Mouse (Mus musculus) E14TG2a.4 (cell line): ENCODE data around the gene Scrg1.
"Not testable (repeated sequence)": the region's sequence is repeated elsewhere in the genome, so short reads cannot be mapped to it uniquely, and the experiment has no call there.

ENCODE experiments used
- H3K27me3 ChIP-seq: 2 replicates; pipeline ENCODE4 v1.6.1; 2014; ENCODE audit warnings: low read length, control low read depth; ENCODE audit not compliant: insufficient read depth
- H3K36me3 ChIP-seq: 2 replicates; pipeline ENCODE4 v1.6.1; 2014; ENCODE audit warnings: low read length, control low read depth; ENCODE audit not compliant: insufficient read depth
- H3K4me1 ChIP-seq: replicated peaks from 2 replicates; pipeline ENCODE4 v1.6.1; 2014; ENCODE audit warnings: low read depth, low read length, control low read depth
- H3K4me3 ChIP-seq: replicated peaks from 2 replicates; pipeline ENCODE4 v1.5.1; 2014; ENCODE audit warnings: mild to moderate bottlenecking, low read length
- H3K9me3 ChIP-seq: 2 replicates; pipeline ENCODE4 v1.6.1; 2014; ENCODE audit warnings: low read length, control low read depth
- CTCF ChIP-seq: conservative IDR thresholded peaks from 2 replicates; pipeline ENCODE4 v1.5.1; 2014; ENCODE audit warnings: low read length
- NANOG ChIP-seq: IDR thresholded peaks from 2 replicates; pipeline ENCODE4 v1.6.1; 2014; ENCODE audit warnings: borderline replicate concordance, low read length, mixed read lengths
- POU5F1 ChIP-seq: IDR thresholded peaks from 2 replicates; pipeline ENCODE4 v1.6.1; 2014; ENCODE audit warnings: low read length, borderline replicate concordance

Scrg1 gene

GRCm38 (mm10) chr8:57441131-57441530 lies 14.6 kb upstream of the Scrg1 start:
- Histone ChIP-seq H3K27me3 (peaks cover 8% of the 10 kb centered on the region; the same call in 1 of the 2 replicates), H3K4me1 (peaks cover 1% of the 10 kb centered on the region; the same call in 1 of the 2 replicates), H3K4me3 (no peak overlapping the region), H3K36me3 (no peaks in the 10 kb centered on the region), H3K9me3 (no peaks in the 10 kb centered on the region)
- TF ChIP-seq CTCF (no peak), NANOG (no peak), POU5F1 (no peak)

GRCm38 (mm10) chr8:57441556-57441955 lies 14.2 kb upstream of the Scrg1 start:
- no peaks in the 10 kb centered on the region for H3K36me3 ChIP-seq
- no peak overlapping the region for H3K4me3 ChIP-seq
- TF ChIP-seq CTCF (no peak), NANOG (no peak), POU5F1 (no peak)
- no peaks in the 10 kb centered on the region for H3K4me1 ChIP-seq
- H3K9me3 ChIP-seq, result no peaks in the 10 kb centered on the region
- H3K27me3 ChIP-seq, result peaks cover 8% of the 10 kb centered on the region; the same call in 1 of the 2 replicates

DNA sequence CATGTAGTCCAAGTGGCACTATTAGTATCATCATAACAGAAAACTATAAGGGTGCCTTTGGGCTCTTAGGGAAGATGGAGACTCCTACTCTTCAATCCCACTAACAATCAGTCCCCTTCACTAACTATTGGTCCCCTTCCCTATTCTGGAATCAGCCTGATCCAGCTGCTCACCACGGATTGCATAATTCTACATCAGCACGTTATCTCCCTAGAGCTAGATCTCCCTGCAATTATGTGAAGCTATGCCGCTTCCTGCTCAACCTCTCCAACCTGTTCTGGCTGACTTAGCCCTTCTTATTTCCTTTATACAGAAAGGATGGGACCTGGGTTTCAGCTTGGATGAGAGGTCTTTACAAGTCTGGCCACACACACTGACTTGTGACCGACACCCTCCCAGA lies 12.4 kb upstream of the Scrg1 start:
- no peak overlapping the region for H3K4me3 ChIP-seq
- no peaks in the 10 kb centered on the region for H3K36me3 ChIP-seq
- peaks cover 8% of the 10 kb centered on the region; the same call in 1 of the 2 replicates for H3K27me3 ChIP-seq
- no peak for TF ChIP-seq POU5F1
- no peak for TF ChIP-seq CTCF
- no peaks in the 10 kb centered on the region for H3K4me1 ChIP-seq
- no peaks in the 10 kb centered on the region; the same call in 1 of the 2 replicates for H3K9me3 ChIP-seq

- not testable (repeated sequence) for H3K27me3 ChIP-seq, H3K4me1 ChIP-seq, H3K36me3 ChIP-seq, H3K9me3 ChIP-seq, H3K4me3 ChIP-seq
Observed at GRCm38 (mm10) chr8:57445901-57446300, 9.8 kb upstream of the Scrg1 start.

DNA sequence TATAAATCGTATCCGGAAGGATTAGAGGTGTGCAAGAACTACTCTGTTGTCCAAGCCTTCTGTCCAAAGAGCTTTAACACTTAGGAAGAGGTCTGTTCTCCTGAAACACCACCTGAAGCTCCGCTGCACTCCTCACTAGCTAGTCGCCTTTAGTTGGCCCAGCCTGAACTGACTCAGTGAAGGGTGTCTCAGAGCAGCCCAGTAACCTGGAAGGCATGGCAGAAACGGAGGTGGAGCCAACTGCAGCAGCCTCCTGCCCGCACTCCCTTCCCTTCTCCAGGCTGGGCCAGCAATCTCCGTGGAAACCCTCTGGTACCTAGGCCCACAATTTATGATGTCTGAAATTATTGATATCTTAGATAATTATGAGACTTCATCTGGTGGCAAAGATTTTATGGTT lies 5.0 kb upstream of the Scrg1 start:
- Histone ChIP-seq H3K36me3 (no peaks in the 10 kb centered on the region), H3K4me3 (no peak overlapping the region), H3K4me1 (no peaks in the 10 kb centered on the region), H3K9me3 (no peaks in the 10 kb centered on the region; the same call in 1 of the 2 replicates), H3K27me3 (no peaks in the 10 kb centered on the region)
- no peak for TF ChIP-seq NANOG
- no peak for TF ChIP-seq POU5F1
- no peak for TF ChIP-seq CTCF

- H3K4me3 ChIP-seq, result no peak overlapping the region
- H3K9me3 ChIP-seq, result no peaks in the 10 kb centered on the region; the same call in 1 of the 2 replicates
- no peaks in the 10 kb centered on the region for H3K36me3 ChIP-seq
- TF ChIP-seq POU5F1 (no peak), CTCF (no peak), NANOG (no peak)
- no peaks in the 10 kb centered on the region for H3K4me1 ChIP-seq
- no peaks in the 10 kb centered on the region for H3K27me3 ChIP-seq
Observed at GRCm38 (mm10) chr8:57451896-57452295, 3.8 kb upstream of the Scrg1 start.

- no peak overlapping the region for H3K4me3 ChIP-seq
- H3K4me1 ChIP-seq, result no peaks in the 10 kb centered on the region
- no peaks in the 10 kb centered on the region for H3K36me3 ChIP-seq
- no peaks in the 10 kb centered on the region for H3K27me3 ChIP-seq
- TF ChIP-seq POU5F1 (no peak), CTCF (no peak), NANOG (no peak)
- H3K9me3 ChIP-seq, result no peaks in the 10 kb centered on the region; the same call in 1 of the 2 replicates
Observed at GRCm38 (mm10) chr8:57453361-57453760, 2.4 kb upstream of the Scrg1 start.

DNA sequence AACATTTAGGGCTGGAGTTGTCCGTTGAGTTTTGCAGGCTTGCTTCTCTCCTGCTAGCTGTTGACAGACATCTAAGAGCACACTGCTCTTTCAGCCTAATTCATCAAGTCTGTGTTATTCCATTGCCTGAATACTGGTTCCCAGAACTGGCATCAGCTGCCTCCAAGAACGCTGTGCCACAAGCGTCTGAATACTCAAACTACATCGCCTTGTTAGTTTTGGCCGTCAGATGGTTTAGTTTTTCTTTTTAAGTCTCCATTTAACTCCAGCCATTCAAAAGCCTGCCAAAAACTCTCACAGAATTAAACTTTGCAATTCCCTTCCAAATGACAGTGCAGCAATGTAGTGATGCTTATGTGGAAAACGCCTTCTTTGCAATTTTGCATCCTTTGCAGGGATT lies 1.4 kb downstream of the Scrg1 start:
- Histone ChIP-seq H3K4me1 (no peaks in the 10 kb centered on the region), H3K27me3 (no peaks in the 10 kb centered on the region), H3K36me3 (no peaks in the 10 kb centered on the region), H3K4me3 (no peak overlapping the region), H3K9me3 (no peaks in the 10 kb centered on the region)
- no peak for TF ChIP-seq POU5F1
- TF ChIP-seq NANOG, result no peak
- TF ChIP-seq CTCF, result no peak

- Histone ChIP-seq H3K9me3 (no peaks in the 10 kb centered on the region), H3K36me3 (no peaks in the 10 kb centered on the region), H3K4me3 (no peak overlapping the region), H3K27me3 (no peaks in the 10 kb centered on the region), H3K4me1 (no peaks in the 10 kb centered on the region)
- TF ChIP-seq NANOG (no peak), POU5F1 (no peak), CTCF (no peak)
Observed at GRCm38 (mm10) chr8:57457942-57458341, 2.2 kb downstream of the Scrg1 start.
